Mouse (Mus musculus) stomach, postnatal 0 days (tissue): ENCODE results near the gene Tmem63a.

Experiments
- CTCF ChIP-seq: IDR thresholded peaks from 2 replicates; pipeline ENCODE4 v1.5.1; 2016; ENCODE audit warnings: antibody characterized with exemption, low read depth, mild to moderate bottlenecking, moderate library complexity
- EP300 ChIP-seq: optimal IDR thresholded peaks from 2 replicates; pipeline ENCODE3; 2016; ENCODE audit warnings: antibody characterized with exemption

GRCm38 (mm10) chr1:180966542-180966941 lies 24.4 kb downstream of the Tmem63a start:
- no peak for TF ChIP-seq EP300
- no peak for TF ChIP-seq CTCF
